Mouse (Mus musculus) lung, embryonic 16.5 days (tissue): Measurements from ENCODE around the gene Mprip. TPM values are rescaled to one million over a fixed set of nuclear protein-coding genes. Genes with fewer than 3 reads are reported as not detected.
A peak's percentile ranks its signal among the peaks of the same experiment; 100 is the strongest.
"Not testable (repeated sequence)": the region's sequence is repeated elsewhere in the genome, so short reads cannot be mapped to it uniquely, and the experiment has no call there.

ENCODE experiments used
- ATAC-seq: fragments of 200-750 bp; cut with Nextera tagmentation; 2 replicates; pipeline ENCODE4 v1.8.0; 2017; ENCODE audit warnings: low read depth, mild to moderate bottlenecking, moderate library complexity
- H3K27ac ChIP-seq: fragments of 300-500 bp; sonication (generic); 2 replicates; pipeline ENCODE4 v1.5.1; 2014; ENCODE audit warnings: mild to moderate bottlenecking, control low read depth, low read length
- H3K27me3 ChIP-seq: fragments of 300-500 bp; sonication (generic); 2 replicates; pipeline ENCODE4 v1.6.1; 2014; ENCODE audit warnings: low read depth, low read length, mixed read lengths; ENCODE audit not compliant: control insufficient read depth, insufficient read depth
- H3K36me3 ChIP-seq: fragments of 300-500 bp; sonication (generic); 2 replicates; pipeline ENCODE4 v1.6.1; 2014; ENCODE audit warnings: low read length; ENCODE audit not compliant: control insufficient read depth, insufficient read depth
- H3K4me1 ChIP-seq: fragments of 300-500 bp; sonication (generic); replicated peaks from 2 replicates; pipeline ENCODE4 v1.6.1; 2014; ENCODE audit warnings: low read length, mixed read lengths; ENCODE audit not compliant: control insufficient read depth, insufficient read depth
- H3K4me2 ChIP-seq: fragments of 300-500 bp; sonication (generic); 2 replicates; pipeline ENCODE4 v1.6.1; 2014; ENCODE audit warnings: low read depth, low read length, control low read depth
- H3K4me3 ChIP-seq: fragments of 300-500 bp; sonication (generic); 2 replicates; pipeline ENCODE4 v1.5.1; 2014; ENCODE audit warnings: mild to moderate bottlenecking, low read length, control low read depth
- H3K9ac ChIP-seq: fragments of 300-500 bp; sonication (generic); 2 replicates; pipeline ENCODE4 v1.6.1; 2014; ENCODE audit warnings: low read length, control low read depth
- H3K9me3 ChIP-seq: fragments of 300-500 bp; sonication (generic); 2 replicates; pipeline ENCODE4 v1.6.1; 2016; ENCODE audit warnings: low read length; ENCODE audit not compliant: control insufficient read depth
- WGBS: fragments of 180-500 bp; shearing (Covaris S2); extraction: QIAGEN DNeasy Blood & Tissue Kit; methylation state at CpG from one replicate; pipeline ENCODE4 v1.1.7; 2014; 5-methylcytosine and 5-hydroxymethylcytosine counted together
- polyA plus RNA-seq: library from polyadenylated mRNA; unstranded; fragments of >200 nt; fragmentation: Nextera tagmentation; extraction: Ambion mirVana; gene quantifications from 2 replicates; pipeline ENCODE4 v1.2.1, GENCODE M21; 2015

The Mprip gene
- polyA plus RNA-seq, 1 experiment from 2014 or later: 52.9 TPM

DNA sequence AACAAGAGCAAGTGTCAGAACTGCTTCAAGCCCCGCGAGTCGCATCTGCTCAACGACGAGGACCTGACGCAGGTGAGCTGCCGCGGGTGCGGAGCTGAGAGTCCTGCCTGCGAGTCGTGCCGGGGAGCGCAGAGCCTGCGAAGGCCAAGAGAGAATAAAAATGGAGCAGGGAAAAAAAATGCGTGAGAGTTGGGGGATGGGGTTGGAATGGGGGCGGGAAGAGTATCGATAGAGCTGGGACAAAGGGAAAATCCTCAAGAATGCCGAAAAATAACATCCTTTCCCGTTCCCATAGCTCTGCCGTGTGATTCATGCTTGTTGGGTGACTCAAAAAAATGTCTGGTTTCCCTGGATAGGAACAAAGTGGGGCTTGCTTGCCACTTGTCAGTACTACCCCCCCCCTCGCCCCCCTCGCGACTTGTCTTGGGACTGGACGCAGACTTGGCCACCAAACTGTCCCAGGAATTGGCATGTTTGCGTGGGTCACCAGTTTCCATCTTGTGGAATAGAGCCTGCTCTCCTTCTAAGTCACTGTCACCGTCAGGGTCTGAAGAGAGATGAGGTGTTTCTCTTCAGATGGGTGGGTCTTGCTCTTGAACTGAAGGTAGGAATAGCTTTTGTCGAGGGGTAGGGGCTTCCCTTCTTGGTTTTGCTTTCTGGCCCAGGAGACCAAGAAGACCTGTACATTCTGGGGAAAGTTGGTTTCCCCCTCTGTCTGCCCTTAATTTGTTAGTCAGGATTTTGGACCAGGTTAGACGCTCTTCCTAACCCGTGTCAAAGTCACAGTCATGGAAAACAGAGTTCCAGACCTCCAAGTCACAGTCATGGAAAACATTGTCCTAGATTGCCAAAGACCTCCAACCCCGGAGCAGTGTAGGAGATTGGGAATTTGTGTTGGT is 2.0 kb downstream of the Mprip start:
- WGBS: 2% methylated on average over 30 of the region's 30 CpGs
- peaks cover 47% of the 10 kb centered on the region for H3K4me1 ChIP-seq
- ATAC-seq: no peak

DNA sequence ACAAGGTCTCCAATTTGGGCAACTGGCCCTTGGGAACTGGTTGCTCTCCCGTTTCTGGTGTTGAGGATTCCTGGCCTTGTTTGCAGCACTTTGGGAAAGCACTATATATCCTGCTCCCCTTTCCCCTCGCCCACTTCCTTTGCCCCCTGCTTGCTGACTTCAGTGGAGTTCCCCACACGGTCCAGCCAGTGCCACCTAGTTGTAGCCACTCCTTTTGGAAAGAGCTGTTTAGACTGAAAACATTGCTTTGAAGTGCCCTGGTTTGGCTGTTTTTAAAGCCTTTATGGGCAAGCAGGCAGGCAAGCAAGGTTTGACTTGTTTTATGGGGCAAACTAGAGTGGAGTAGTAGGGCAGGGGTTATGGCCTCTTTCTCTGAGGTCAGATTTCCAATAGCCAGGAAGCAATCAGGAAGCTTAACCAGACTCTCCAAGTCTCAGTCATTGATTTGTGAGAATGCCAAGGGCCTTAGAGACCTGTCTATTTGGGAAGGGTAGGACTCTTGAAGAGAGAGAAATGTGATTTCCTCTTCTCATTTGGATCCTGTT is 2.7 kb downstream of the Mprip start:
- Histone ChIP-seq H3K9ac (peak overlapping the region; percentile 87), H3K27ac (peak overlapping the region; percentile 92), H3K4me3 (peak overlapping the region; percentile 75), H3K4me2 (peak overlapping the region; percentile 87), H3K9me3 (no peaks in the 10 kb centered on the region), H3K27me3 (no peaks in the 10 kb centered on the region), H3K36me3 (no peaks in the 10 kb centered on the region), H3K4me1 (peaks cover 48% of the 10 kb centered on the region)
- no peak for ATAC-seq
- WGBS: 2% methylated on average over 3 of the region's 3 CpGs

More for the DNA sequence above, 2.0 kb downstream of the Mprip start:
- no peaks in the 10 kb centered on the region for H3K27me3 ChIP-seq
- H3K4me2 ChIP-seq: peak overlapping the region; percentile 87
- H3K9me3 ChIP-seq: no peaks in the 10 kb centered on the region
- peak overlapping the region; percentile 87 for H3K9ac ChIP-seq
- H3K36me3 ChIP-seq: no peaks in the 10 kb centered on the region
- H3K27ac ChIP-seq: peak overlapping the region; percentile 92
- peak overlapping the region; percentile 75 for H3K4me3 ChIP-seq

DNA sequence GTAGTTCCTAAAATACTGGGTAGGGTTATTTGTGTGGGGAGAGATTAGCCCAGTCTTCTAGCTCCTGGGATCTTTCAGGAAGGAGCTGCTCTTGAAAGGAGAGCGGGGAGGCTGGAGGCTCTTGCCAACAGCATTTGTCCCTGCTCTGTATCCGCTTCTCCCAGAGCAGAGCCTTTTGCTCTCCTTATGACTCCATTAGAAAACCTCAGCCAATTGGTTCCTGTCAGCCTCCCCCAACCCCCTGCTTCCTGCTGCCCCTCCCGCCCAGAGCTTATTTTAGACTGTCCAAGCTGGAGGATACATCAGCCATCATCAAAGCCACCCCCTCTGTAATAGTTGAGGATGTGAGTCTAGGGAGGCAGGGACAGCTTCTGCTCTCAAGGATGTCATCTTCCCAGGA is 3.7 kb downstream of the Mprip start:
- WGBS: 9% methylated on average over 3 of the region's 3 CpGs
- Histone ChIP-seq H3K4me2 (peak overlapping the region; percentile 87), H3K27me3 (no peaks in the 10 kb centered on the region), H3K36me3 (no peaks in the 10 kb centered on the region), H3K9ac (no peak overlapping the region; the same call in 1 of the 2 replicates), H3K9me3 (no peaks in the 10 kb centered on the region), H3K27ac (peak overlapping the region; percentile 92), H3K4me3 (peak overlapping the region; percentile 75), H3K4me1 (peaks cover 51% of the 10 kb centered on the region)
- peak; percentile 53 for ATAC-seq

DNA sequence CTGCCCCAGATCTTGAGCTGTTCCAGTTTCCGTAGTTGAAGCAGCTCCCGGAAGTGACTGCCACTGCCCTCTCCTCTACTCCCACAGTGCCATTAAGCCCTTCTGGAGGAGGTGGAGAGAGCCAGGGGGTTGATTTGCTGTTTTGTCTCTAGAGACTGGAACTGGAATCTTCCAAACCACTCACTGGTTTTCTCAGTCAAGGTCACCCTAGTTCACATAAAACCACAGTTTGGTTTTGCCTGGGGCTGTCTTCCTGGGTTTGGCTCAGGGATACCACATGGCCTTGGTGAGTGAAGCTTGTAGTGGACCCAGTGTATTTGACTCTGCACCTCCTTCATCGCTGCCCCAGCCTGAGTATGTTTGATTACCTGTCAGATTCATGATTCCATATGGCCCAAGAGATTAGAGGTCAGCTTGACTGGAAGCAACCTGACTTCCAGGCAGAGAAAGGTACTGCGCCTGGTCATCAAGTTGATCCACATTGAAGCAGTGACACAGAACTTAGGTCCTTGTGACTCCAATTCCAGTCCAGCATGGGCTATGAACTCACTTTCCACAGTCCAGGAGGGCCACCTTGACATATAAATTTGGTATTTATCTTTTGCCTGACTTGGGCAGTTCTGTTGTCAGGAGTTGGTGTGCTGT is 10.1 kb downstream of the Mprip start:
- ATAC-seq: peak; percentile 36; the same call in 1 of the 2 replicates
- H3K4me1 ChIP-seq: peaks cover 40% of the 10 kb centered on the region
- 54% methylated on average over 4 of the region's 4 CpGs for WGBS

DNA sequence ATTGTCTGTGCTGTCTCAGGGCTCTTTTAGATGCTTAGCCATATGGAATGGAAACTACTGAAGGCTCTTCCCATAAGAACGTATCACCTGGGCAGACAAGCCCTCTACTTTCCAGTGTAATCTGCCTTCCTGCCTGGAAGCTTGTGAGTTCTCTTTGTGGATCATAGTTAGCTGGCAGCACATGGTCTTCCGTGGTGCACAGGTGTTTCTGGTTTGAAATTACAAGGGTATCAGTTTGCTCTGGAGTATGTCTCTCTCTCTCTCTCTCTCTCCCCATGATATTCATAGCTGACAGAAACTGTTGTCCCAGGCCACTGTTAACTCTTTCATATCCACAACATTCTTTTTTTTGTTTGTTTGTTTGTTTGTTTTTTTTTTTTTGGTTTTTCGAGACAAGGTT is 12.9 kb downstream of the Mprip start:
- Histone ChIP-seq H3K4me1 (peaks cover 22% of the 10 kb centered on the region), H3K27me3 (no peaks in the 10 kb centered on the region), H3K4me2 (no peak overlapping the region), H3K4me3 (no peak overlapping the region), H3K36me3 (no peaks in the 10 kb centered on the region), H3K9me3 (no peaks in the 10 kb centered on the region), H3K27ac (no peak overlapping the region), H3K9ac (no peak overlapping the region)
- ATAC-seq: no peak
- WGBS: 83% methylated on average over 3 of the region's 3 CpGs

More for the DNA sequence above, 10.1 kb downstream of the Mprip start:
- Histone ChIP-seq H3K36me3 (no peaks in the 10 kb centered on the region), H3K4me2 (no peak overlapping the region), H3K27ac (no peak overlapping the region), H3K9ac (no peak overlapping the region), H3K9me3 (no peaks in the 10 kb centered on the region), H3K4me3 (no peak overlapping the region), H3K27me3 (no peaks in the 10 kb centered on the region)

DNA sequence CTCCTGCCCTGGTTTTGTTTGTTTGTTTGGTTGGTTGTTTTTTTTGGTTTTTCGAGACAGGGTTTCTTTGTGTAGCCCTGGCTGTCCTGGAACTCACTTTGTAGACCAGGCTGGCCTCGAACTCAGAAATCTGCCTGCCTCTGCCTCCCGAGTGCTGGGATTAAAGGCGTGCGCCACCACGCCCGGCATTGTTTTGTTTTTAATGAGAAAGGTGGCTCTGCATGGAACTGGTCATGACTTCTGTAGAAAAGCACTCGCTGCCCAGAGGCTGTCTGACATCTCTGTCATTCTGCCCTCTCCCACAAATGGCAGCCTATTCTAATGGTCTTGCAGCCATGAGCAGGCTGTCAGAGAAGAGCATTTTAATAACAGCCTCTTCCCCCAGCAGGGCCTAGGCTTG is 13.6 kb downstream of the Mprip start:
- not testable (repeated sequence) for H3K4me2 ChIP-seq, H3K36me3 ChIP-seq, H3K9ac ChIP-seq, H3K27me3 ChIP-seq, H3K4me3 ChIP-seq, H3K27ac ChIP-seq, H3K9me3 ChIP-seq, ATAC-seq
- WGBS: 97% methylated on average over 7 of the region's 8 CpGs
- peaks cover 20% of the 10 kb centered on the region for H3K4me1 ChIP-seq

DNA sequence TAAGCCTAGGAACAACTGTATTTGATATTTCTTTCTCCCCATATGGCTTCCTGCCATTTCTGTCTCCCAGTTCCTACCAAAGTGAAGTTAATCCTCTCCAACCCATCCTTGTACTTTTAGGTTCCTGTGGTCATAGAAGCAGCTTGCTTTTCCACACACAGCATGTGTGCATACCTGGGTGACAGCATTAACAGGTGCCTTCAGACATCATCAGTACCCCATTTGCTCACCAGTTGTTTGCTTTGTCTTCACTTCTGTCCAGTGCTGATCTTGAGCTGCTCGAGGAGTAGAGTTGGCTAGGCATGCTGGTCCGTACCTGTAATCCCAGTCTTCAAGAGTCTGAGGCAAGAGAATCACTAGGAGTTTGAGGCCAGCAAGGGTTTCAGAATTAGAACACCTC is 16.7 kb downstream of the Mprip start:
- H3K27me3 ChIP-seq: no peaks in the 10 kb centered on the region
- no peaks in the 10 kb centered on the region for H3K36me3 ChIP-seq
- 0 out of 2 replicates have a peak, but pooled peaks cover 3% of the 10 kb centered on the region for H3K4me1 ChIP-seq
- H3K9me3 ChIP-seq: no peaks in the 10 kb centered on the region
- H3K4me2 ChIP-seq: no peak overlapping the region
- WGBS: 84% methylated on average over 2 of the region's 2 CpGs
- H3K9ac ChIP-seq: no peak overlapping the region
- H3K27ac ChIP-seq: no peak overlapping the region
- no peak overlapping the region for H3K4me3 ChIP-seq
- ATAC-seq: no peak

DNA sequence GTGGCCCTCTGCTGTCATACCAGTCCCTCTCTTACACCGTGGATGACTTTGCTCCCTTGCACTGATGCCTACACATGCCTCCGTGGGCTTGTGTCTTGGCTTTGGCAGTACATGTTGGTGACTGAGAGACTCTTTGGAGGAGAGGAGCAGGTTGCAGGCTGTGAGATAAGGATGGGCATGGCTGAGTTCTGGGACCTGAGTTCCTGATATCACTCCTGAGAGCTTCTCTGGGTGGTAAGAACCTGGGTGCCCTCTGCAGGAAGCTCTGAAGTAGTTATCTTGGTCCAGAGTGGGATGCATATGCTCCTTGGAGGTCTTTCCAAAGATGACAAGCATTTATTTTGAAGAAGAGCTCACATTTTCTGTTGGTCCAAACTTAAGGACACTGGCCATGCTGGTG is 17.6 kb downstream of the Mprip start:
- Histone ChIP-seq H3K27ac (no peak overlapping the region), H3K4me2 (no peak overlapping the region), H3K4me1 (no peaks in the 10 kb centered on the region), H3K4me3 (no peak overlapping the region), H3K9ac (no peak overlapping the region), H3K9me3 (no peaks in the 10 kb centered on the region), H3K36me3 (no peaks in the 10 kb centered on the region), H3K27me3 (no peaks in the 10 kb centered on the region)
- no peak for ATAC-seq
- 88% methylated on average over 2 of the region's 2 CpGs for WGBS

DNA sequence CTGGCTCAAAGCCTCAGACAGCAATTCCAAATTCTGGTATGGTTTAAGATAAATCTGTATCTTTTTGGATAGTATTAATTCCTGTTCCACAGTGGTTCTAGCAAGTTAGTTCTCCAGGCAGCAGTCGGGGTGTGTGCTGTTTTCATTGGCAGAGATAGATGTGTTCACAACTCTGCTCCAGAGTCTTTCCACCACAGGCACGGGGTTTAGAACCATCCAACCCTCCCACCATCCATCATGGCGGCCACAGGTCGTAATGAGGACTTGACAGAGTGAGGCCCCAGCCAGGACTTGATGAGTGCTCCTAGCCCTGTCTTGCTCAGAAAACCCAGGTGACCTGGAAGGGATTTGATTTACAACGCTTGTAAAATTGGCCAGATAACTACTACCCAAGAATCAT is 19.0 kb downstream of the Mprip start:
- ATAC-seq: no peak
- Histone ChIP-seq H3K9me3 (no peaks in the 10 kb centered on the region), H3K36me3 (no peaks in the 10 kb centered on the region)

More for the DNA sequence above, 19.0 kb downstream of the Mprip start:
- no peaks in the 10 kb centered on the region for H3K4me1 ChIP-seq
- no peak overlapping the region for H3K4me2 ChIP-seq
- H3K4me3 ChIP-seq: no peak overlapping the region
- WGBS: 82% methylated on average over 5 of the region's 5 CpGs
- H3K27ac ChIP-seq: no peak overlapping the region
- no peaks in the 10 kb centered on the region for H3K27me3 ChIP-seq
- H3K9ac ChIP-seq: no peak overlapping the region
